Mouse (Mus musculus): Measurements from ENCODE around the gene Miga2. TPM values are rescaled to one million over a fixed set of nuclear protein-coding genes. Genes with fewer than 3 reads are reported as not detected.

Gene Miga2
- polyA plus RNA-seq, 1 experiment, result 6.3 TPM

DNA sequence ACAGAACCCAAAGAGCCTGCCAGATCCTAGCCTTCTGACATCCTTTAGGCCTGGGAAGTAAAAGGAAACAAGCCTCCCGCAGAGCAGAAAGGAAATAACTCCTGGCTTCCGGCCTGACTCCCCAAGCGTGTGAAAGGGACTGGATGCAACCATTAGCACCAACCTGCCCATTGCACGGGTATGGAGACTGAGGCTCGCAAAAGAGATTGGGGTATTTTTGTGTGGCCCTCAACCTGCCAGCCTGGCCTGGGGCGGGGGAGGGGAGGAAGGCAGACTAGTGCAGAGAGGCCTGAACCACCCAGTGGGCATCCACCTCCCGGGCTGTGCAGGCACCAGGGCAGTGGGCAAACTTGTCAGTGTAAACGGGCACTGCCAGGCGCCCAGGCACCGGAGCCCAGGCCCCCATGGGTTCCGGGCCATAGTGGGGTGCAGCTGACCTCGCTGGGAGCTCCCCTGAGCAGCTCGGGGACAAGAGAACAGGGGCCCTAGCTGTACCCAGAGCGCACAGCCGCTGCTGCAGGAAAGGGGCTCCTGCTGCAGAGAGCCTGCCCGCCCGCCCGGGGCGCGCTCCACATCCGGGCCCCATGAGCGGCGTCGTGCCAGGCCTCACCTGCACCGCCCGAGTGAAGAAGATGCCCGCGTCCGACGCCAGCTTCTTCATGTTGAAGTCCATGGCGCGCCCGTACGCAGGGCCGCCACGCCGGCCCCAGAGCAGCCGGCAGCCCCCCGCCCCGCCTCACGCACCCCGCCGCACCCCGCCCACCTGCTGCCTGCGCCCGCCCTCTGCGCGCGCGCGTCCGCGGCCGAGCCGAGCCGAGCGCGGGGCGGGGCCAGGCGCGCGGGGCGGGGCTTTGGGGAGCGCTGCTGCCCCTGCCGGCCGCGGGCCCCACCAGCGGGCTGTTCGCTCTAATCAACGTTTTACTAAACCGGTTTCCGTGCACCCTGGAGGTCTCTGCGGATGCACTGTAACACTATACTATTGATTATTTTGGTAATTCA lies 5.2 kb upstream of the Miga2 start, which contains the start of gene Sh3glb2:
TSS of gene Sh3glb2 (minus strand) at position 805 of the 999 bp plus-strand sequence.
- peaks cover 12% of the 10 kb centered on the region for H3K4me1 ChIP-seq (ENCODE audit: control insufficient read depth, insufficient read depth, low read length)
- TF ChIP-seq CTCF (IDR thresholded peaks at IDR 0.05; ENCODE audit: control insufficient read depth, insufficient read depth, insufficient replicate concordance, low read depth, low read length) (0 out of 2 replicates have a peak, but pooled peaks have one; percentile 24), POLR2A (IDR thresholded peaks at IDR 0.05; ENCODE audit: control insufficient read depth, low read depth, low read length) (0 out of 2 replicates have a peak, but pooled peaks have one; percentile 37)
- H3K4me3 ChIP-seq (ENCODE audit: control insufficient read depth, low read depth, low read length), result peak within 1 kb of the TSS; percentile 88
- H3K27me3 ChIP-seq (ENCODE audit: control insufficient read depth, insufficient read depth, low read length), result no peaks in the 10 kb centered on the region
- H3K27ac ChIP-seq (ENCODE audit: control insufficient read depth, insufficient read depth, low read depth, low read length), result no peak within 1 kb of the TSS
- H3K36me3 ChIP-seq (ENCODE audit: control insufficient read depth, insufficient read depth, low read length), result no peaks in the 10 kb centered on the region

DNA sequence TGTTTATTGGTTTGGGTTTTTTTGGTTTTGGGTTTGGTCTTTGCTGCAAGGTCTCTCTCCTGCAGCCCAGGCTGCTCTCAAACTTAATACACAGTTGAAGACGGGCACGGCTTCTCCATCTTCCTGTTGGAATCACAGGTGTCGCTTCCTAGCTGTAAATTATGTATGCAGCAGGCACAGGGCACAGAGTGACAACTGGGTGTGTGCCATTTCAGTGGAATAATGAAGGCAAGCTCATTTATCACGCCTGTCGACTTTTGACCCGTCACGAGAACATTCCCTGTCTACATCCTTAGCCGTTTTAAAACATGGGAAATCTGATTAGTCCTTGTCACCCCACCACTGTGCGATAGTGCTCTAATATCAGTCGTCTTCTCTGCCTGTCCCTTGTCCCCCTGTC lies 3.4 kb upstream of the Miga2 start:
- TF ChIP-seq POLR2A (IDR thresholded peaks at IDR 0.05; ENCODE audit: control insufficient read depth, low read depth, low read length), result no peak
- TF ChIP-seq CTCF (IDR thresholded peaks at IDR 0.05; ENCODE audit: control insufficient read depth, insufficient read depth, insufficient replicate concordance, low read depth, low read length), result no peak
- Histone ChIP-seq H3K27me3 (ENCODE audit: control insufficient read depth, insufficient read depth, low read length) (no peaks in the 10 kb centered on the region), H3K36me3 (ENCODE audit: control insufficient read depth, insufficient read depth, low read length) (no peaks in the 10 kb centered on the region), H3K4me1 (ENCODE audit: control insufficient read depth, insufficient read depth, low read length) (peaks cover 21% of the 10 kb centered on the region), H3K27ac (ENCODE audit: control insufficient read depth, insufficient read depth, low read depth, low read length) (no peak overlapping the region), H3K4me3 (ENCODE audit: control insufficient read depth, low read depth, low read length) (no peak overlapping the region)

DNA sequence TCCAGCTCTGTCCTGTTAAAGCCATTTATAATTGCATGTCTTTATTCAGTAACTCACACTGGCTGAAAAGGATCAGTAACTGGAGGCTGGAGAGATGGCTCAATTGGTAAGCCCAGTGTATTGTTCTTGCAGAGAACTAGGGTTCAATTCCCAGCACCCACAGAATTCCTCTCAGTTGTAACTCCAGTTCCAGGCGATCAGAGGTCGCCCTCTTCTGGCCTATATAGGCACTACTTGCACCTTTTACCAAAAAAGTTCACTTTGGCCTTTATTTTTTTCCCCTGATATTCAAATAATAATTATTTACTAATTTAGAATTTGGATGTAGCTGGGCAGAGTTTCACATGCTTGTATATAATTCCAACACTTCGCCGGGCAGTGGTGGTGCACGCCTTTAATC lies 1.2 kb upstream of the Miga2 start:
- no peak overlapping the region for H3K27ac ChIP-seq (ENCODE audit: control insufficient read depth, insufficient read depth, low read depth, low read length)
- H3K27me3 ChIP-seq (ENCODE audit: control insufficient read depth, insufficient read depth, low read length), result no peaks in the 10 kb centered on the region
- peaks cover 19% of the 10 kb centered on the region for H3K4me1 ChIP-seq (ENCODE audit: control insufficient read depth, insufficient read depth, low read length)
- TF ChIP-seq CTCF (IDR thresholded peaks at IDR 0.05; ENCODE audit: control insufficient read depth, insufficient read depth, insufficient replicate concordance, low read depth, low read length), result no peak
- H3K4me3 ChIP-seq (ENCODE audit: control insufficient read depth, low read depth, low read length), result no peak overlapping the region
- no peaks in the 10 kb centered on the region for H3K36me3 ChIP-seq (ENCODE audit: control insufficient read depth, insufficient read depth, low read length)

DNA sequence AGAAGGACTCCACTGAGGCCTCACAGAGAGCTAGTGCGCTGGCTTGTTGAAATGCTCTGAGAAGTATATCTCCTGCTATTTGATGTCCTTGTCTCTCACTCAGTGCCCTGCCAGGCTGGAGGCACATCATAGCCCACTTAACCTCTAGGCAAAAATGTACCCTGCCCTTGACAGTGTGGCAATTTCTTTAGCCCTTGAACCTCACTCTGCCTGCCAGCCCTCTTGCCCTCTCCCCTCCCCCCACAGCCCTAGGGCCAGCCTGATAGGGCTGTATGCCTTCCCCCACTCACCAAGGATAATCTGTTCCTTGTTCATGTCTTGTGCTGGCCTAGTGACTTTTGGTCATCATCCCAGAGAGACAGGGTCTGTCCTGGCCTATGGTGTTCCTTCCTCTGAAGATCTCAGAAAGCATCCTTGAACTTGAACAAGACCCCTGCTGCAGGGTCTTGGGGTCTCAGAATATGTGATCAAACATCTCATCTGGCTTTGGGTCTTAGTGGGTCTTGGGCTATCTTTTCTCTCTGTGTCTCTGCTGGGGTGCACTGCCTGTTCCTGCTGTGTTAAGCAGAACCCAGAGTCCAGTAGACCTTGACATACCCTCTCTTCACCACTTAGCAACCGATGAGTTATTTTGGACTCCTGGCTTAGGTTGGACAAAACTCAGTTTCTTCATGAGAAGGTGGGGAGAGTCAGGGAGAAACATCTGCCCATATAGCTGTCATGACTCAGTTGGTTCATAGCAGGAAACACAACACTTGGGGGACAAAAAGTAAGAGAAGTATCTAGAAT lies 1.4 kb downstream of the Miga2 start:
- Histone ChIP-seq H3K36me3 (ENCODE audit: control insufficient read depth, insufficient read depth, low read length) (no peaks in the 10 kb centered on the region), H3K4me3 (ENCODE audit: control insufficient read depth, low read depth, low read length) (no peak overlapping the region), H3K27ac (ENCODE audit: control insufficient read depth, insufficient read depth, low read depth, low read length) (no peak overlapping the region; the same call in 1 of the 2 replicates), H3K27me3 (ENCODE audit: control insufficient read depth, insufficient read depth, low read length) (no peaks in the 10 kb centered on the region), H3K4me1 (ENCODE audit: control insufficient read depth, insufficient read depth, low read length) (peaks cover 9% of the 10 kb centered on the region)
- TF ChIP-seq CTCF (IDR thresholded peaks at IDR 0.05; ENCODE audit: control insufficient read depth, insufficient read depth, insufficient replicate concordance, low read depth, low read length) (no peak), POLR2A (IDR thresholded peaks at IDR 0.05; ENCODE audit: control insufficient read depth, low read depth, low read length) (no peak)

DNA sequence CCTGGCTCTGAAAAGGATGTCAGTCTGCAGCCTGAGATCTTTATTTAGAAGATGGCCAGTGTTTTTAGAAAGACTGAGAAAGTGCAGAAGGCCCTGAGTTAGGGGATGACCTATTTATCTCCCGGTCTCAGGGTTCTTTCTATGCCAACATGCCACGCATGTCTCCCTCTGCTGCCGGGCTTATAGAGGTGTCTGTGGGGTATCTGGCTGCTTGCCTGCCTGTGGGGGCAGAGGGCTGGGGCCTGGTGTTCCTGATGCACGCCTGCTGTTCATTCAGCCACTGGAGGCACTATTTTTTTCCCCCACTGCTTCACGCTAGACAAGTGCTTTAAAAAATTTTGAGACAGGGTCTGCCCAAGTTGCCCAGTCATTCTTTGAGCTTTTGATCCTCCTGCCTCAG lies 2.2 kb downstream of the Miga2 start:
- H3K36me3 ChIP-seq (ENCODE audit: control insufficient read depth, insufficient read depth, low read length), result no peaks in the 10 kb centered on the region

DNA sequence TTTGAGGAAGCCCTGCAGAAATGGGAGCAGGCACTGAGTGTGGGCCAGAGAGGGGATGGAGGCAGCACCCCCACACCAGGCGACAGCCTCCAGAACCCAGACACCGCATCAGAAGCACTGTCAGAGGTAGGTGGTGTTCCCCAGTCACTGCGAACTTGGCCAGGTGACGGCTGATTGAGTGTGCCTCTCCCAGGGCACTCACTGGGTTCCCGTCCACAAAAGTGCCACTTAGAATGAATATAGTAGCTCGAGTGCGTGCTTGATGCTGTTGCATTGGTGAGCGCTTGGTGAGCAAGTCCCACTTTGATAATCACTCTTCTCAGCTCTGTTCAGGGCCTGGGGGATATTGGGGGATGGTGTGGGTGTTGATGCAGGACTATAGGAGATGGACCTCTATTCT lies 7.5 kb downstream of the Miga2 start:
- no peak for TF ChIP-seq POLR2A (IDR thresholded peaks at IDR 0.05; ENCODE audit: control insufficient read depth, low read depth, low read length)
- no peak for TF ChIP-seq CTCF (IDR thresholded peaks at IDR 0.05; ENCODE audit: control insufficient read depth, insufficient read depth, insufficient replicate concordance, low read depth, low read length)
- no peak overlapping the region for H3K27ac ChIP-seq (ENCODE audit: control insufficient read depth, insufficient read depth, low read depth, low read length)
- H3K36me3 ChIP-seq (ENCODE audit: control insufficient read depth, insufficient read depth, low read length), result no peaks in the 10 kb centered on the region
- H3K27me3 ChIP-seq (ENCODE audit: control insufficient read depth, insufficient read depth, low read length), result no peaks in the 10 kb centered on the region
- H3K4me3 ChIP-seq (ENCODE audit: control insufficient read depth, low read depth, low read length), result no peak overlapping the region
- H3K4me1 ChIP-seq (ENCODE audit: control insufficient read depth, insufficient read depth, low read length), result no peaks in the 10 kb centered on the region

More for the DNA sequence above, 2.2 kb downstream of the Miga2 start:
- Histone ChIP-seq H3K4me1 (ENCODE audit: control insufficient read depth, insufficient read depth, low read length) (peaks cover 9% of the 10 kb centered on the region), H3K27me3 (ENCODE audit: control insufficient read depth, insufficient read depth, low read length) (no peaks in the 10 kb centered on the region), H3K27ac (ENCODE audit: control insufficient read depth, insufficient read depth, low read depth, low read length) (no peak overlapping the region), H3K4me3 (ENCODE audit: control insufficient read depth, low read depth, low read length) (no peak overlapping the region)
- TF ChIP-seq POLR2A (IDR thresholded peaks at IDR 0.05; ENCODE audit: control insufficient read depth, low read depth, low read length), result no peak
- no peak for TF ChIP-seq CTCF (IDR thresholded peaks at IDR 0.05; ENCODE audit: control insufficient read depth, insufficient read depth, insufficient replicate concordance, low read depth, low read length)

DNA sequence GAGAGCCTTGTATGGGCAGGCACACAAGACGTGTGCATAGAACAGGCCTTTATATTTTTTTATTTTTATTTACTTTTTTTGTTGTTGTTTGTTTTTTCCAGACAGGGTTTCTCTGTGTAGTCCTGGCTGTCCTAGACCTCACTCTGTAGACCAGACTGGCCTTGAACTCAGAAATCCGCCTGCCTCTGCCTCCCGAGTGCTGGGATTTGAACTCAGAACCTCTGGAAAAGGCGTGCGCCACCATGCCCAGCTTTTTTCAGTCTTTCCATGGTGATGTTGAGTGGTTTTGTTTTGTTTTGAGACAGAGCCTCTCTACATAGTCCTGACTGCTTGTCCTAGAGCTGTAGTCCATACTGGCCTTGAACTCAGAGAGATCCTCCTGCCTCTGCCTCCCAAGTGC lies 8.7 kb downstream of the Miga2 start:
- H3K4me1 ChIP-seq (ENCODE audit: control insufficient read depth, insufficient read depth, low read length), result no peaks in the 10 kb centered on the region
- H3K36me3 ChIP-seq (ENCODE audit: control insufficient read depth, insufficient read depth, low read length), result no peaks in the 10 kb centered on the region
- TF ChIP-seq POLR2A (IDR thresholded peaks at IDR 0.05; ENCODE audit: control insufficient read depth, low read depth, low read length) (no peak), CTCF (IDR thresholded peaks at IDR 0.05; ENCODE audit: control insufficient read depth, insufficient read depth, insufficient replicate concordance, low read depth, low read length) (no peak)
- no peak overlapping the region for H3K27ac ChIP-seq (ENCODE audit: control insufficient read depth, insufficient read depth, low read depth, low read length)
- H3K27me3 ChIP-seq (ENCODE audit: control insufficient read depth, insufficient read depth, low read length), result no peaks in the 10 kb centered on the region
- no peak overlapping the region for H3K4me3 ChIP-seq (ENCODE audit: control insufficient read depth, low read depth, low read length)
